Mouse (Mus musculus) stomach, postnatal 0 days (tissue): ENCODE data around the gene Aif1l.
A peak's percentile ranks its signal among the peaks of the same experiment; 100 is the strongest.

Experiments
- CTCF ChIP-seq: IDR thresholded peaks from 2 replicates; pipeline ENCODE4 v1.5.1; 2016; ENCODE audit warnings: antibody characterized with exemption, low read depth, mild to moderate bottlenecking, moderate library complexity
- EP300 ChIP-seq: optimal IDR thresholded peaks from 2 replicates; pipeline ENCODE3; 2016; ENCODE audit warnings: antibody characterized with exemption

- TF ChIP-seq CTCF (peak; percentile 72), EP300 (no peak)
Observed at GRCm38 (mm10) chr2:31965110-31965509, 15.2 kb downstream of the Aif1l start.
